Mouse (Mus musculus) right cerebral cortex, postnatal 36 days (tissue): ENCODE measurements around the gene Gm21477.
"Not testable (repeated sequence)": the region's sequence is repeated elsewhere in the genome, so short reads cannot be mapped to it uniquely, and the experiment has no call there.

Experiments used
- DNase-seq, 2 experiments: peaks; one replicate each; pipeline ENCODE4 v3.0.0; 2022; ENCODE audit warnings: low spot score in 2 of 2, mixed read lengths in 1 of 2

The Gm21477 gene

GRCm38 (mm10) chrY:87116521-87116920, at the start of gene Gm21477:
Gm21477 (plus strand) TSS chrY:87116821.
- not testable (repeated sequence) for DNase-seq
